Mouse (Mus musculus): ENCODE data around the gene Sppl2b. TPM values are rescaled to one million over a fixed set of nuclear protein-coding genes. Genes with fewer than 3 reads are reported as not detected.

The Sppl2b gene
- 152 and 173 TPM in 2 replicates for polyA plus RNA-seq (2012; rRNA removed)

GRCm38 (mm10) chr10:80854913-80855748 is at the start of gene Sppl2b, which contains the start of gene Lsm7:
Gene Sppl2b (plus strand): TSS chr10:80855275.
Gene Lsm7 (minus strand): TSS chr10:80855209.

GRCm38 (mm10) chr10:80813366-80813765 is 41.7 kb upstream of the Sppl2b start, which contains the start of gene Jsrp1:
Gene Jsrp1 (minus strand): TSS chr10:80813498.

GRCm38 (mm10) chr10:80826151-80827062 is 28.7 kb upstream of the Sppl2b start, which contains the start of gene Oaz1:
Gene Oaz1 (plus strand): TSS chr10:80826656.

GRCm38 (mm10) chr10:80843931-80844547 is 11.0 kb upstream of the Sppl2b start, which contains the start of gene Lingo3:
Gene Lingo3 (minus strand): TSS chr10:80844039.

GRCm38 (mm10) chr10:80871581-80871980 is 16.5 kb downstream of the Sppl2b start, which contains the start of gene Tmprss9:
Gene Tmprss9 (plus strand): TSS chr10:80871848.

GRCm38 (mm10) chr10:80900318-80901247 is 45.5 kb downstream of the Sppl2b start, which contains the start of gene Timm13:
Gene Timm13 (minus strand): TSS chr10:80900969.

GRCm38 (mm10) chr10:80917779-80918434 is 62.8 kb downstream of the Sppl2b start, which contains the start of gene Lmnb2:
Gene Lmnb2 (minus strand): TSS chr10:80918245.

Other genes starting within 250 kb of the Sppl2b start
- 4.1 and 4.6 TPM in 2 replicates for gene Gm49322, start 249.3 kb upstream of the Sppl2b start, polyA plus RNA-seq (2012; rRNA removed)
- 331 and 342 TPM in 2 replicates for gene Csnk1g2, start 232.4 kb upstream of the Sppl2b start, polyA plus RNA-seq (2012; rRNA removed)
- 158 and 164 TPM in 2 replicates for gene Btbd2, start 198.2 kb upstream of the Sppl2b start, polyA plus RNA-seq (2012; rRNA removed)
- gene Mknk2, start 177.2 kb upstream of the Sppl2b start, polyA plus RNA-seq (2012; rRNA removed) = 264 and 300 TPM in 2 replicates
- gene Mob3a, start 153.3 kb upstream of the Sppl2b start, polyA plus RNA-seq (2012; rRNA removed) = 39.8 and 44.2 TPM in 2 replicates
- gene Izumo4, start 153.1 kb upstream of the Sppl2b start, polyA plus RNA-seq (2012; rRNA removed) = 58.7 and 66.7 TPM in 2 replicates
- gene Ap3d1, start 113.0 kb upstream of the Sppl2b start, polyA plus RNA-seq (2012; rRNA removed) = 146 and 168 TPM in 2 replicates
- gene Dot1l, start 100.1 kb upstream of the Sppl2b start, polyA plus RNA-seq (2012; rRNA removed) = 45.9 and 51.9 TPM in 2 replicates
- 70.1 and 97.6 TPM in 2 replicates for gene Sf3a2, start 57.1 kb upstream of the Sppl2b start, polyA plus RNA-seq (2012; rRNA removed)
- gene Plekhj1, start 56.6 kb upstream of the Sppl2b start, polyA plus RNA-seq (2012; rRNA removed) = 86.4 and 95.0 TPM in 2 replicates
- 323 and 349 TPM in 2 replicates for gene Amh, start 50.0 kb upstream of the Sppl2b start, polyA plus RNA-seq (2012; rRNA removed)
- 1.9 and 2.4 TPM in 2 replicates for gene Jsrp1, start 41.8 kb upstream of the Sppl2b start, polyA plus RNA-seq (2012; rRNA removed)
- 1,197 and 1,370 TPM in 2 replicates for gene Oaz1, start 28.6 kb upstream of the Sppl2b start, polyA plus RNA-seq (2012; rRNA removed)
- 0.14 and 0.44 TPM in 2 replicates for gene Lingo3, start 11.2 kb upstream of the Sppl2b start, polyA plus RNA-seq (2012; rRNA removed)
- gene Lsm7, start 66 bp upstream of the Sppl2b start, polyA plus RNA-seq (2012; rRNA removed) = 183 and 185 TPM in 2 replicates
- 0.85 and 0.89 TPM in 2 replicates for gene Tmprss9, start 16.6 kb downstream of the Sppl2b start, polyA plus RNA-seq (2012; rRNA removed)
- gene Timm13, start 45.7 kb downstream of the Sppl2b start, polyA plus RNA-seq (2012; rRNA removed) = 253 and 261 TPM in 2 replicates
- gene Lmnb2, start 63.0 kb downstream of the Sppl2b start, polyA plus RNA-seq (2012; rRNA removed) = 30.4 and 33.2 TPM in 2 replicates
- 61.8 and 62.6 TPM in 2 replicates for gene Gadd45b, start 74.8 kb downstream of the Sppl2b start, polyA plus RNA-seq (2012; rRNA removed)
- gene Gng7, start 159.7 kb downstream of the Sppl2b start, polyA plus RNA-seq (2012; rRNA removed) = 5.9 and 6.7 TPM in 2 replicates
- gene Diras1, start 170.4 kb downstream of the Sppl2b start, polyA plus RNA-seq (2012; rRNA removed) = 0.20 and 0.25 TPM in 2 replicates
- 54.7 and 57.3 TPM in 2 replicates for gene Slc39a3, start 182.2 kb downstream of the Sppl2b start, polyA plus RNA-seq (2012; rRNA removed)
- 318 and 335 TPM in 2 replicates for gene Sgta, start 204.9 kb downstream of the Sppl2b start, polyA plus RNA-seq (2012; rRNA removed)
- 133 and 135 TPM in 2 replicates for gene Thop1, start 214.8 kb downstream of the Sppl2b start, polyA plus RNA-seq (2012; rRNA removed)
- gene Creb3l3, start 243.6 kb downstream of the Sppl2b start, polyA plus RNA-seq (2012; rRNA removed) = 4.3 and 7.6 TPM in 2 replicates

All from ovary, adult 2 months (tissue).